Mouse (Mus musculus): Measurements from ENCODE around the gene 4930402H24Rik. TPM values are rescaled to one million over a fixed set of nuclear protein-coding genes. Genes with fewer than 3 reads are reported as not detected.

Gene 4930402H24Rik
- polyA plus RNA-seq, 1 experiment from 2014 or later = 20.5 TPM

- H3K27ac ChIP-seq = no peak overlapping the region
- H3K4me1 ChIP-seq = no peaks in the 10 kb centered on the region
- 80% methylated on average over 2 of the region's 2 CpGs for WGBS
- DNase-seq (ENCODE audit: low spot score) = no peak
- H3K27me3 ChIP-seq (ENCODE audit: low read depth, poor library complexity, severe bottlenecking) = no peaks in the 10 kb centered on the region
- H3K36me3 ChIP-seq = peaks cover 6% of the 10 kb centered on the region; the same call in 1 of the 2 replicates
- no peaks in the 10 kb centered on the region for H3K9me3 ChIP-seq (replicated peaks)
- no peak overlapping the region for H3K4me3 ChIP-seq
These were observed 78.8 kb downstream of the 4930402H24Rik start for GRCm38 (mm10) chr2:130827410-130827809.

GRCm38 (mm10) chr2:130818838-130819647, 87.2 kb downstream of the 4930402H24Rik start:
- H3K27me3 ChIP-seq (ENCODE audit: low read depth, poor library complexity, severe bottlenecking) = no peaks in the 10 kb centered on the region
- H3K4me3 ChIP-seq = no peak overlapping the region
- H3K4me1 ChIP-seq = peaks cover 10% of the 10 kb centered on the region
- DNase-seq (ENCODE audit: low spot score) = no peak
- WGBS = 83% methylated on average over 11 of the region's 11 CpGs
- H3K27ac ChIP-seq = no peak overlapping the region
- H3K36me3 ChIP-seq = peaks cover 7% of the 10 kb centered on the region
- no peaks in the 10 kb centered on the region for H3K9me3 ChIP-seq (replicated peaks)

GRCm38 (mm10) chr2:130817865-130818264, 88.3 kb downstream of the 4930402H24Rik start:
- WGBS = 94% methylated on average over 1 of the region's 1 CpGs
- Histone ChIP-seq H3K27me3 (ENCODE audit: low read depth, poor library complexity, severe bottlenecking) (no peaks in the 10 kb centered on the region), H3K9me3 (replicated peaks) (no peaks in the 10 kb centered on the region), H3K36me3 (peaks cover 17% of the 10 kb centered on the region), H3K27ac (no peak overlapping the region), H3K4me3 (no peak overlapping the region), H3K4me1 (peaks cover 10% of the 10 kb centered on the region)
- no peak for DNase-seq (ENCODE audit: low spot score)

- H3K27me3 ChIP-seq (ENCODE audit: low read depth, poor library complexity, severe bottlenecking) = no peaks in the 10 kb centered on the region
- no peak overlapping the region for H3K27ac ChIP-seq
- peaks cover 25% of the 10 kb centered on the region for H3K36me3 ChIP-seq
- 84% methylated on average over 5 of the region's 5 CpGs for WGBS
- no peaks in the 10 kb centered on the region for H3K9me3 ChIP-seq (replicated peaks)
- no peak for DNase-seq (ENCODE audit: low spot score)
- H3K4me3 ChIP-seq = no peak overlapping the region
- H3K4me1 ChIP-seq = peaks cover 10% of the 10 kb centered on the region
These were observed 90.0 kb downstream of the 4930402H24Rik start for GRCm38 (mm10) chr2:130816205-130816604.

GRCm38 (mm10) chr2:130814492-130814891, 91.7 kb downstream of the 4930402H24Rik start:
- H3K36me3 ChIP-seq = peaks cover 33% of the 10 kb centered on the region
- H3K4me3 ChIP-seq = no peak overlapping the region
- no peaks in the 10 kb centered on the region for H3K9me3 ChIP-seq (replicated peaks)
- H3K27me3 ChIP-seq (ENCODE audit: low read depth, poor library complexity, severe bottlenecking) = no peaks in the 10 kb centered on the region
- H3K4me1 ChIP-seq = peaks cover 10% of the 10 kb centered on the region
- 90% methylated on average over 1 of the region's 1 CpGs for WGBS
- H3K27ac ChIP-seq = no peak overlapping the region
- no peak for DNase-seq (ENCODE audit: low spot score)

GRCm38 (mm10) chr2:130813729-130814128, 92.5 kb downstream of the 4930402H24Rik start:
- Histone ChIP-seq H3K27me3 (ENCODE audit: low read depth, poor library complexity, severe bottlenecking) (no peaks in the 10 kb centered on the region), H3K9me3 (replicated peaks) (no peaks in the 10 kb centered on the region), H3K4me1 (peaks cover 10% of the 10 kb centered on the region), H3K4me3 (no peak overlapping the region), H3K27ac (no peak overlapping the region), H3K36me3 (peaks cover 38% of the 10 kb centered on the region)
- no peak for DNase-seq (ENCODE audit: low spot score)
- WGBS = 76% methylated on average over 6 of the region's 6 CpGs

GRCm38 (mm10) chr2:130812487-130812886, 93.7 kb downstream of the 4930402H24Rik start:
- peaks cover 10% of the 10 kb centered on the region for H3K4me1 ChIP-seq
- H3K27ac ChIP-seq = no peak overlapping the region
- H3K9me3 ChIP-seq (replicated peaks) = no peaks in the 10 kb centered on the region
- H3K27me3 ChIP-seq (ENCODE audit: low read depth, poor library complexity, severe bottlenecking) = no peaks in the 10 kb centered on the region
- H3K4me3 ChIP-seq = no peak overlapping the region
- 93% methylated on average over 1 of the region's 1 CpGs for WGBS
- DNase-seq (ENCODE audit: low spot score) = no peak
- H3K36me3 ChIP-seq = peaks cover 38% of the 10 kb centered on the region

GRCm38 (mm10) chr2:130805146-130805545, 101.1 kb downstream of the 4930402H24Rik start:
- Histone ChIP-seq H3K36me3 (peaks cover 36% of the 10 kb centered on the region), H3K4me1 (no peaks in the 10 kb centered on the region), H3K27me3 (ENCODE audit: low read depth, poor library complexity, severe bottlenecking) (no peaks in the 10 kb centered on the region), H3K9me3 (replicated peaks) (no peaks in the 10 kb centered on the region), H3K27ac (no peak overlapping the region), H3K4me3 (no peak overlapping the region)
- DNase-seq (ENCODE audit: low spot score) = no peak
- WGBS = 91% methylated on average over 3 of the region's 3 CpGs

GRCm38 (mm10) chr2:130803706-130804105, 102.5 kb downstream of the 4930402H24Rik start:
- 63% methylated on average over 25 of the region's 25 CpGs for WGBS
- H3K36me3 ChIP-seq = peaks cover 26% of the 10 kb centered on the region
- no peaks in the 10 kb centered on the region for H3K27me3 ChIP-seq (ENCODE audit: low read depth, poor library complexity, severe bottlenecking)
- no peaks in the 10 kb centered on the region for H3K9me3 ChIP-seq (replicated peaks)
- H3K4me1 ChIP-seq = no peaks in the 10 kb centered on the region
- no peak overlapping the region for H3K4me3 ChIP-seq
- no peak for DNase-seq (ENCODE audit: low spot score)
- H3K27ac ChIP-seq = no peak overlapping the region

- DNase-seq (ENCODE audit: low spot score) = no peak
- Histone ChIP-seq H3K4me1 (no peaks in the 10 kb centered on the region), H3K4me3 (no peak overlapping the region), H3K9me3 (replicated peaks) (no peaks in the 10 kb centered on the region), H3K36me3 (peaks cover 13% of the 10 kb centered on the region), H3K27ac (no peak overlapping the region), H3K27me3 (ENCODE audit: low read depth, poor library complexity, severe bottlenecking) (no peaks in the 10 kb centered on the region)
- 79% methylated on average over 8 of the region's 8 CpGs for WGBS
These were observed 110.5 kb downstream of the 4930402H24Rik start for GRCm38 (mm10) chr2:130795731-130796130.

- 94% methylated on average over 7 of the region's 7 CpGs for WGBS
These were observed 114.5 kb downstream of the 4930402H24Rik start for GRCm38 (mm10) chr2:130791722-130792121.

GRCm38 (mm10) chr2:130789642-130790041, 116.6 kb downstream of the 4930402H24Rik start:
- no peaks in the 10 kb centered on the region for H3K9me3 ChIP-seq (replicated peaks)
- 91% methylated on average over 6 of the region's 6 CpGs for WGBS
- no peak for DNase-seq (ENCODE audit: low spot score)
- H3K27ac ChIP-seq = no peak overlapping the region
- no peaks in the 10 kb centered on the region for H3K4me1 ChIP-seq
- no peaks in the 10 kb centered on the region for H3K27me3 ChIP-seq (ENCODE audit: low read depth, poor library complexity, severe bottlenecking)
- peaks cover 18% of the 10 kb centered on the region for H3K36me3 ChIP-seq
- no peak overlapping the region for H3K4me3 ChIP-seq

More at GRCm38 (mm10) chr2:130791722-130792121, 114.5 kb downstream of the 4930402H24Rik start:
- no peak overlapping the region for H3K27ac ChIP-seq
- H3K4me3 ChIP-seq = no peak overlapping the region
- H3K4me1 ChIP-seq = no peaks in the 10 kb centered on the region
- H3K36me3 ChIP-seq = peaks cover 15% of the 10 kb centered on the region
- DNase-seq (ENCODE audit: low spot score) = no peak
- H3K27me3 ChIP-seq (ENCODE audit: low read depth, poor library complexity, severe bottlenecking) = no peaks in the 10 kb centered on the region
- no peaks in the 10 kb centered on the region for H3K9me3 ChIP-seq (replicated peaks)

- Histone ChIP-seq H3K9me3 (replicated peaks) (no peaks in the 10 kb centered on the region), H3K27ac (no peak overlapping the region), H3K4me1 (no peaks in the 10 kb centered on the region), H3K36me3 (peaks cover 20% of the 10 kb centered on the region), H3K27me3 (ENCODE audit: low read depth, poor library complexity, severe bottlenecking) (no peaks in the 10 kb centered on the region), H3K4me3 (no peak overlapping the region)
- no peak for DNase-seq (ENCODE audit: low spot score)
- WGBS = 80% methylated on average over 8 of the region's 8 CpGs
These were observed 117.2 kb downstream of the 4930402H24Rik start for GRCm38 (mm10) chr2:130789039-130789438.

All from limb, embryonic 10.5 days (tissue).